Mouse (Mus musculus) liver, adult 2 months (tissue): ENCODE data around the gene Epb41l5.
A peak's percentile ranks its signal among the peaks of the same experiment; 100 is the strongest.

ENCODE experiments used
- CTCF ChIP-seq: fragments of 200-500 bp; IDR thresholded peaks from 2 replicates; pipeline ENCODE4 v1.5.1; 2011; ENCODE audit warnings: low read depth, low read length, control low read depth
- POLR2A ChIP-seq: fragments of 200-500 bp; IDR thresholded peaks from 2 replicates; pipeline ENCODE4 v1.6.1; 2011; ENCODE audit warnings: low read length, control low read depth; ENCODE audit not compliant: insufficient read depth; ENCODE audit errors: extremely low read depth

DNA sequence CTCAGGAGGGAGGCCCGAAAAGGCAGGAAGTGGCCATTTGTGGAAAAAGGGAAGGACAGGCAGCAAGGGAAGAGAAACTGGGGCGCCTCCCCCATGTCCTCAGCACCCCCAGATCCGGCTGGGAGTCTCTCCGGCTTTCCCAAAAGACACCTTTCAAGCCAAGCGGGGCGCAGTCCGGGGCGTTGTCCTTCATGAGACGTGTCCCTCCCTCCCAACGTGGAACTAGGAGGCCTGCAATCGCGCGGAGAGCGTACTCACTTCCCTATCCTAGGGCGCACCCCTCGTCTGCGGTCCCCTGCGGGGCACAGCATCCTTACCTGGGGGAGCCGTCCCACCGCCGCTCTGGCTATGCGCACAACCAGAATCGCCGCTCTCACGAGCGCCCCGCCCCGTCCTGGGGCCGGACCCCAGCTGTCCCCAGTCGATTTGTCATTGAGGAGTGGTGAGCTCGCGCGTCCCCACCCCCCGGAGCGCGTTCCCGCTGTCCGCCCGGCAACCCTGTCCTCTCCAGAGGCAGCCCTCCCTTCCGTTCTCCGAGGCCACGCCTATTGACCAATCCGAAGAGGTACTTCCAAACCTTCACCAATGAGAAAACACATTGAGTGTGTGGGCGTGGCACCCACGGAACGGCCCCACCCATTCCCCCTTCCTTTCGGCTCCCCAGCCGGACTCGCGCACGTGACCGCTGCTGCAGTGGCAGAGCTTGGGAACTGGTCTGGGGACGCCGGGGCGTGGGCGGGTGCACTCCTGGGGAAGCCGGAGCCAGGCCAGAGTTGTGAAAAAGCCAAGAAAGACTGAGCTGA, 144.3 kb downstream of the Epb41l5 start, which contains the start of gene Ralb:
- TF ChIP-seq CTCF (no peak), POLR2A (peak; percentile 43; the same call in 1 of the 2 replicates)
